Mouse (Mus musculus) midbrain, embryonic 15.5 days (tissue): Measurements from ENCODE around the gene Vmn1r67. TPM values are rescaled to one million over a fixed set of nuclear protein-coding genes. Genes with fewer than 3 reads are reported as not detected.

ENCODE experiments used
- ATAC-seq: fragments of 200-750 bp; cut with Nextera tagmentation; replicated peaks from 2 replicates; pipeline ENCODE4 v1.8.0; 2017; ENCODE audit warnings: moderate TSS enrichment
- H3K27ac ChIP-seq: fragments of 300-500 bp; sonication (generic); 2 replicates; pipeline ENCODE4 v1.5.1; 2015; ENCODE audit warnings: mild to moderate bottlenecking, inconsistent platforms
- H3K27me3 ChIP-seq: fragments of 300-500 bp; sonication (generic); replicated peaks from 2 replicates; pipeline ENCODE4 v1.6.1; 2015; ENCODE audit warnings: inconsistent platforms
- H3K36me3 ChIP-seq: fragments of 300-500 bp; sonication (generic); replicated peaks from 2 replicates; pipeline ENCODE4 v1.6.1; 2015; ENCODE audit warnings: inconsistent platforms
- H3K4me1 ChIP-seq: fragments of 300-500 bp; sonication (generic); 2 replicates; pipeline ENCODE4 v1.6.1; 2015; ENCODE audit warnings: inconsistent platforms
- H3K4me2 ChIP-seq: fragments of 300-500 bp; sonication (generic); 2 replicates; pipeline ENCODE4 v1.6.1; 2015; ENCODE audit warnings: inconsistent platforms, mild to moderate bottlenecking, moderate library complexity
- H3K4me3 ChIP-seq: fragments of 300-500 bp; sonication (generic); 2 replicates; pipeline ENCODE4 v1.5.1; 2015; ENCODE audit warnings: mild to moderate bottlenecking, inconsistent platforms
- H3K9ac ChIP-seq: fragments of 300-500 bp; sonication (generic); 2 replicates; pipeline ENCODE4 v1.6.1; 2015; ENCODE audit warnings: mild to moderate bottlenecking, inconsistent platforms
- H3K9me3 ChIP-seq: fragments of 300-500 bp; sonication (generic); 2 replicates; pipeline ENCODE4 v1.6.1; 2016; ENCODE audit warnings: inconsistent platforms
- WGBS: fragments of 180-500 bp; shearing (Covaris S2); methylation state at CpG from one replicate; pipeline ENCODE4 v1.1.7; 2015; ENCODE audit warnings: mixed read lengths; 5-methylcytosine and 5-hydroxymethylcytosine counted together
- polyA plus RNA-seq: library from polyadenylated mRNA; unstranded; fragments of >200 nt; fragmentation: Nextera tagmentation; extraction: Ambion mirVana; gene quantifications from 2 replicates; pipeline ENCODE4 v1.2.1, GENCODE M21; 2015

Gene Vmn1r67
- polyA plus RNA-seq: not detected in 2 replicates

DNA sequence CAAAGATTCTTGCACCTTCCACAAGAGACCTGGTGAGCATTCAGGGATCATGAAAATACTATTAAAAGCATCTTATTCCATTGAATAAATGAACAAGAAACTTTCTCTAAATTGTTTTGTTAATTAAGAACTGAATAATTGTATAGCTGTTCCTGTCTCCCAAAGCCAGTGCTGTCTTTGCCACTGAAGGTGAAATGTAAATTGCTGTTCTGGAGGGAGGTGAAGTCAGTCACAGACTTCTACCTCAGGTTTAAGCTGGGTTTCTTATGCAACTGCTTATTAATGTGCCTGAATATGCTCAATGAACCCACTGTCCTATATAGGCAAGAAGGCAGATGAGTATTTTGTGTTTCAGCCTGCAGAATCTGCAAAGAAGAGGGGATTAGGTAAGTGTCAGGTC, at the start of gene Vmn1r67:
Gene Vmn1r67 (plus strand): TSS at position 301 of the 400 bp plus-strand sequence.
- Histone ChIP-seq H3K9ac (no peak within 1 kb of the TSS), H3K4me1 (no peaks in the 10 kb centered on the region), H3K27me3 (no peaks in the 10 kb centered on the region), H3K4me3 (no peak within 1 kb of the TSS), H3K27ac (no peak within 1 kb of the TSS), H3K9me3 (peaks cover 6% of the 10 kb centered on the region; the same call in 1 of the 2 replicates), H3K36me3 (no peaks in the 10 kb centered on the region), H3K4me2 (no peak within 1 kb of the TSS)
- no peak for ATAC-seq

DNA sequence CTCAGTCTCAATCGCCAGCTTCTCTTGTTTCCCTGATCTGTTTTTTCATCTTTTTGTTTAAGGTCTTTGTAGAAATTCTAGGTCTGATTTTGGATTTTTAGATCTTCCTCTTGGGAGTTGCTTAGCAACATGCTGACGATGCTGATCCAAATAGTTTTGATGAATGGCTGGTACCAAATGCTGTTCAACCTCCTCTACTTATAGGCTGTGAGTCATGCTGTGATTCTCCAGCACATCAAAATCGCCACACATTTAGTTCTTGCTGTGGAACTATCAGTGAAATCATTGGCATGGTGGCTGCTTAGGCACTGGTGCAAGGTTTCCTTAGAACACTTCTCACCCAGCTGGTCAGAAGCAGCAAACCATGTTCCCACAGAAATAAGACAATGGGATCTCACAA, 15.0 kb downstream of the Vmn1r67 start:
- Histone ChIP-seq H3K27ac (no peak overlapping the region), H3K4me3 (no peak overlapping the region), H3K9ac (no peak overlapping the region), H3K4me1 (no peaks in the 10 kb centered on the region), H3K4me2 (no peak overlapping the region), H3K9me3 (peaks cover 3% of the 10 kb centered on the region; the same call in 1 of the 2 replicates), H3K27me3 (no peaks in the 10 kb centered on the region), H3K36me3 (no peaks in the 10 kb centered on the region)
- WGBS: 77% methylated on average over 3 of the region's 3 CpGs
- ATAC-seq: no peak

DNA sequence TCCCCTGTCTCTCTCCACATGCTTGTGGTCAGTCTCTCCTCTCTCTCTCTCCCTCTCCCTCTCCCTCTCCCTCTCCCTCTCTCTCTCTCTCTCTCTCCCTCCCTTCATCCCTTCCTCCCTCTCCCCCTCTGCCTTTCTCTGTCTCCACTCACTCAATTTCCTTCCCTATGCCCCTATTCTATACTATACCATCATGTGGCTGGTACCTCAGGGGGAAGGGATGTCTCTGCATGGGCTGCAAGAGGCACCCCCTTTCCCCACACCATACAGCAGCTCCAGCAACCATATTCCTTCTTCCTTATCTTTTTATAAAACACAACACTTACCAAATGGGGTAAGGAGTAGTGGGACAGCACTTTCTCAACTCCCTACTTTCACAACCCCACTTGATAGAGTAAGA, 36.7 kb downstream of the Vmn1r67 start:
- Histone ChIP-seq H3K27ac (no peak overlapping the region), H3K9me3 (no peaks in the 10 kb centered on the region), H3K4me3 (no peak overlapping the region), H3K27me3 (no peaks in the 10 kb centered on the region), H3K36me3 (no peaks in the 10 kb centered on the region), H3K9ac (no peak overlapping the region), H3K4me2 (no peak overlapping the region), H3K4me1 (no peaks in the 10 kb centered on the region)
- ATAC-seq: no peak

DNA sequence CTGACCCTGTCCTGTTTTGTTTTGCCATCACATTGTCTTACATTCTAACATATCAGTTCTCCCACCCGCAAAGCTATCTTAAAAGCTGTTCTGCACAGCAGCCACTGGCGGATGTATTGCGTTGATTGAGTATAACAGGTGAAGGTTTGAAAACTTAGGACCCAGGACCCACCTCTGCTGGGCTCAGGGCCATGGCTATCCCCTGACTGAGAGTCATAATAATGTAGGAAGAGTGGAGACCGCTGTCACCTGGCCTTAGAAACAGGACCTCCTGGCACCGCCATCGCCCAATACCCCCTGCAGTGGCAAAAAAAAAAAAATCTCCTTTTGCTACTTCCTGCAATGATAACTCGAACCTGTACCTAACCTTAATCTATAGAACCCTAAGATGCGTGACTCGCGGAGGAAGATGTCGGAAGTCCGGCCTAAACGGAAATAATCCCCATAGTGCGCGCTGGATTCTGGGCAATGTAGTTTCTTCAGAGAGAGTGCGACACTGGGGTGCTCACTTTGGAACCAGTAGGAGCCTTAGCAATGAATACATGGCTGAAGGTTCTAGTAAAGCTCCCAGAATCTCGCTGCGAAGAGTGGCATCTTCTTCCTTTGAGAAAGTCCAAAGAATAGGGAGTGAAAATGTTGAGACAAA, 37.6 kb downstream of the Vmn1r67 start:
- peak; percentile 89 for ATAC-seq
- Histone ChIP-seq H3K4me2 (peak overlapping the region; percentile 41), H3K4me3 (peak overlapping the region; percentile 31), H3K9me3 (no peaks in the 10 kb centered on the region), H3K9ac (no peak overlapping the region), H3K4me1 (no peaks in the 10 kb centered on the region), H3K27me3 (no peaks in the 10 kb centered on the region), H3K27ac (no peak overlapping the region), H3K36me3 (no peaks in the 10 kb centered on the region)
- WGBS: 61% methylated on average over 18 of the region's 18 CpGs

DNA sequence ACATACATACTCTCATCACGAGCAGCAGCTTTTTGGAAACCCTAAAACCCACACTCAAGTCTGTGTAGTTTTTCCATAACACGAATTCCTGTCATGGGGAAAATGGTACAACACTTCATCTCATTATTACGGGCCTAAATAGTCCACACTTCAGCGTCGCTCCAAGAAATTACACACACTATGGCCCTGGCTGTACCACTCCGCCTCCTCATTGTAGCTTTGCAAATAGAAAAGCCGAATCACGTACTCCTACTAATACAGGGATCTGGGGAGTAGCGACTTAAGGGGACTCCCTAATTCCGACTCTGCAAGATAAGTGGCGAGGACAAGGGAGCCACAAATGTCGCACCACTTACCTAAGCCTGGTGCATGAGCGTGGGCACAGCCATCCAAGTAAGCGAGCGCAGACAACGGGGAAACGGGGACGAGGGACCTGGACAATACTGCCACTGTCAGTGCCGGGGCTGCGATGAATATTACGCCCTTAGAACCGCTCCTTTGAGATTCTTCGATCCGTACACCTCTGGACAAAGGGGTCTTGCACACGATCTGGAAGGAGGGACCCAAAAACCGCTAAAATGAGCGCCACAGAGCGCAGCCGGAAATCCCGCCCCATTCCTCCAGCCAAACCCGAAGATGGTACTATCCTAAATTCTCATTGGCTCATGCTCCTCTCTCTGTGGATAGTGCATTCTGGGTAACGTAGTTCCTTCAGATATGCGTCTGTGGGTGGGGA, 51.8 kb downstream of the Vmn1r67 start, which contains the start of gene Zik1:
Gene Zik1 (minus strand): TSS at position 609 of the 736 bp plus-strand sequence.
- Histone ChIP-seq H3K27ac (peak within 1 kb of the TSS; percentile 87), H3K4me1 (peaks cover 27% of the 10 kb centered on the region), H3K9ac (peak within 1 kb of the TSS; percentile 86), H3K36me3 (peaks cover 30% of the 10 kb centered on the region), H3K4me2 (peak within 1 kb of the TSS; percentile 55), H3K4me3 (peak within 1 kb of the TSS; percentile 76), H3K27me3 (no peaks in the 10 kb centered on the region), H3K9me3 (no peaks in the 10 kb centered on the region; the same call in 1 of the 2 replicates)
- WGBS: 1% methylated on average over 33 of the region's 33 CpGs
- peak; percentile 99 for ATAC-seq

DNA sequence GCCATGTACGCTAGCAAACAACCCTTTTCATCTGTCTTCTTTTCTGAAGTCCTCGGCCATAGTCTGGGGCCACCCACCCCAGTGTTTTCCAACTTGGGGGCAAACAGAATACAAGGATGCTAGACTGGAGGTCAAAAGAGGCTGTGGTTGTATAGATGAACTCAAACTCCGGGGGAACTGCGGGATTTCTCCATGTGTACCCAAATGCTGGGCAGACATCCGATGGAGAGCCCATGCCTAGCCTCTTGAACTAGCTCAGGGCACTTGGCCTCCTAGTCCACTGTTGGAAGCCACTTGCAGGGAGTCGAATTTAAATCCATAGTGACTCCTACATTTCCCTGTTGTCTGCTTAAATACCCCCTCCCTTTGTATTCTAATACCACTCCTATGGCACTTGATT, 52.4 kb downstream of the Vmn1r67 start:
- 32% methylated on average over 6 of the region's 6 CpGs for WGBS
- Histone ChIP-seq H3K4me1 (peaks cover 27% of the 10 kb centered on the region), H3K9ac (peak overlapping the region; percentile 86)

More for the DNA sequence above, 52.4 kb downstream of the Vmn1r67 start:
- no peaks in the 10 kb centered on the region; the same call in 1 of the 2 replicates for H3K9me3 ChIP-seq
- H3K27me3 ChIP-seq: no peaks in the 10 kb centered on the region
- no peak for ATAC-seq
- H3K36me3 ChIP-seq: peaks cover 23% of the 10 kb centered on the region
- H3K27ac ChIP-seq: peak overlapping the region; percentile 87
- H3K4me2 ChIP-seq: peak overlapping the region; percentile 55
- peak overlapping the region; percentile 76 for H3K4me3 ChIP-seq

Other genes with a start within 250 kb of the Vmn1r67 start
- not detected in 2 replicates for gene Vmn1r66, start 165.3 kb upstream of the Vmn1r67 start, polyA plus RNA-seq
- 47.9 and 54.1 TPM in 2 replicates for gene Zik1, start 52.1 kb downstream of the Vmn1r67 start, polyA plus RNA-seq
- gene Vmn1r68, start 115.2 kb downstream of the Vmn1r67 start, polyA plus RNA-seq: not detected in 2 replicates
- gene Vmn1r69, start 170.3 kb downstream of the Vmn1r67 start, polyA plus RNA-seq: not detected in 2 replicates
- gene Vmn1r70, start 188.2 kb downstream of the Vmn1r67 start, polyA plus RNA-seq: not detected in 2 replicates
- gene Nlrp4b, start 244.5 kb downstream of the Vmn1r67 start, polyA plus RNA-seq: not detected in 2 replicates